Mouse (Mus musculus) erythroid progenitor cell, adult 5-6 weeks (primary cell): ENCODE results near the gene Pecam1. TPM values are rescaled to one million over a fixed set of nuclear protein-coding genes. Genes with fewer than 3 reads are reported as not detected.
"Not testable (repeated sequence)": the region's sequence is repeated elsewhere in the genome, so short reads cannot be mapped to it uniquely, and the experiment has no call there.

Experiments
- ATAC-seq: replicated peaks from 2 replicates; pipeline ENCODE4 v1.8.0; 2016; ENCODE audit warnings: moderate number of reproducible peaks, mild to moderate bottlenecking, moderate TSS enrichment, inconsistent platforms; ENCODE audit not compliant: poor library complexity, low FRiP score, severe bottlenecking
- total RNA-seq, 2 experiments: library from RNA; stranded (forward) in 1 of 2; stranded (reverse) in 1 of 2; fragments of 150-400 nt in 1 of 2; fragments of 186-747, 209-891 nt in 1 of 2; gene quantifications; 2 replicates each; pipeline versions ENCODE4 v1.2.3 to v1.2.4; 2015 to 2017; ENCODE audit warnings: low replicate concordance in 2 of 2

Gene Pecam1
- total RNA-seq (2015; ENCODE audit: low replicate concordance) (7.1 and 16.6 TPM in 2 replicates), total RNA-seq (2017; ENCODE audit: low replicate concordance) (5.5 and 7.2 TPM in 2 replicates)

DNA sequence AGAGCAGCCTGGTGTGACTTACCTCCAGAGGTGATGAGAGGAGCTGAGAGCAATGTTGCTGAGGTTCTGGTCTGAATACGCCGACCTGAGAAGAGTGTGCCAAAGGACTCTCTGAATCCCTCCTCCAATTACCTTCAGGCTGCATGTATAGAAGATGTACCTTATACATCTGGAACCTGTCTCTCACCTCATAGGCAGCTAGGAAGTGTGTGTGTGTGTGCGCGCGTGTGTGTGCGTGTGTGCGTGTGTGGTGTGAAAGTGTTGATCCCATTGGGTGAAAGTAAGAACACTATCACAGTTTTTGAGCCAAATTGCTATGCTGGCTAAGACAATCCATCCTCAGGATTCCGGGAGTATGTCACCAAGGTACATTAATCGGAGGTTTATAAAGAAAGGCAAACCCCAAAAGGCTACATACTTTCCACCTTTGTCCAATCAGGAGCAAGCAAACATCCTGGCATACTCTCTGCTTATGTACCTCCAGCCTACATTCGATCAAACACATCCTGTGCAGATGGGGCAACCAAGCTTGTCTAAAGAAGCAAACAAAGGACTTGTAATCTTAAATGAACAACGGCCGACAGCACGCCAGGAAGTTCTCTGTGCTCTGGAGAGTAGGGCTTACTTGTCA lies at the start of gene Pecam1:
Pecam1 (minus strand) TSS at position 508 of the 631 bp plus-strand sequence.
- no peak for ATAC-seq

- ATAC-seq, result no peak
These were observed 45.3 kb upstream of the Pecam1 start for GRCm38 (mm10) chr11:106795679-106796078.

- no peak for ATAC-seq
These were observed 43.4 kb upstream of the Pecam1 start for GRCm38 (mm10) chr11:106793846-106794245.

DNA sequence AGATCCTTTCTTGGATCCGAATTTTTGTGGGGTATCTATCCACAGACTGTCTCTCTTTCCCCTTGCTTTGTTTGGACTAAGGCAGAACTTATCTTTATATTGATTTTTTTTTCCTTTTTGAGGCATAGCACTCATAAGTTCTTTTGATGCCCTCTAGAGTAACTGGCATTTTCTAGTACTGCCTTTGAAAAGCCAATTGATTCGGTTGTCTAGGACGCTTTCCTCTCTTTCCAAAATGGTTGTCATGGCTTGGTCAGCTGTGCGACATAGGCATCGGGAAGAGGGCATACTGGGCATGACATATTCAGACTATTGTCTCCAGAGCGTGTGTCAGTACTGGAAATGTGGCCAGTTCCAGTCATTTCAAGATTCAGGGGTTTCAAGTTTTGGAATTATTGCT lies 39.2 kb upstream of the Pecam1 start:
- ATAC-seq, result no peak

GRCm38 (mm10) chr11:106788775-106789459 lies 38.5 kb upstream of the Pecam1 start, which contains the start of the genes Ddx5 and Cep95:
Ddx5 (minus strand) TSS chr11:106789185.
Cep95 (plus strand) TSS chr11:106789252.
- peak; percentile 84 for ATAC-seq

- ATAC-seq, result peak; percentile 71
These were observed 37.8 kb upstream of the Pecam1 start for GRCm38 (mm10) chr11:106788026-106788774.

DNA sequence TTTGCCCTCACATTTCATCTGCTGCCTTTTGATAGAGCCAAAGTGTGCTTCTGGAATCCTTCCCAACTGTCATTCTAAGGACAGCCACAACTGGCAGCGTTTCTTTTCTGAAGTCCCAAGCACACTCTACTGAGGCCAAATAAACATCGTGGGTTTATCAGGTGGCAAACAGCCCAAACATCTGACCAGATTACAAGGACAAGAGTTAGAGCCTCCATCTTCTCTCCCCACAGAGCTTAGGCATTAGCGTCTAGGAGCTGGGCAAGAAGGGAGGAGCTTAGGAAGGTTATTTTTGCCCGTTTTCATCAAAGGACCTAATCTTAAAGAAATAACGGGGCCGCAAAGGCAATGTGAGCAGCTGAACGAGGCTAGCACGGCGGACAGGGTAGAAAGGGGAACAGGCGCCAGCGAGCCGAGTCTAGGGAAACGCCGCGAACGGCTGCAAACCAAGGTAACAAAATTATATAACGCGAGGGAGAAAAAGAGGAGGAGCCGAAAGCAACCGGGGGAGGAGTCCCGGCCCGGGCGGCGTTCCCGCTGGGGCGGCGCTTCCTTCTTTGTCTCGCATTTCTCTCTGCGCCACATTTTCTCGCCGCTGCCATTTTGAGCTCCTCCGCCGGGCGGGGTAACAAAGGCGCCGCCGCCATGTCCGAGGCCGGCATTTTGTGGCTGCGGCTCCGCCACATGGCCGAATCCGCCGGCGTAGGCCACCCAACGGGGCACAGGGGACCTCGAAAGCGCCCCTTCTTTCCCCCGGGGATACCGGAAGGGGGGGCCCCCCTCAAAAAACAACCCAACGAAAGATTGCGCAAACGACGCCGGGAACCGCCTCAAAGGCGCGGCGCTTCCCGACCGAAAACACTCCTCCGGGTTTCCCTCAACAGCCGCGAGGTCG lies 37.0 kb upstream of the Pecam1 start:
- peak; percentile 71 for ATAC-seq

DNA sequence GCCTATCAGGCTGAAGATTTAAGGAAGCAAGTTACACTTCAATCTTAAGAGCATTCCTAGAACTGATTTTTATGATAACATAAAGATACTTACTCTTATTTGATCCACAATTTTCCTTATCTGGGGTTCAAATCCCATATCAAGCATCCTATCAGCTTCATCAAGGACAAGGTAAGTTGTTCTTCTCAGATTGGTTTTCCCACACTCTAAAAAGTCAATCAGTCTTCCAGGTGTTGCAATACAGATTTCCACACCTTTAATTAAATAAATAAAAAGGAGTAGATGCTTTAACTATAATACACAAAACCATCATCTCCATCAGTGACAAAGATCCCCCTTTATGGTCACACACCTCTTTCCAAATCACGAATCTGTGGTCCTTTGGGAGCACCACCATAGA lies 34.6 kb upstream of the Pecam1 start:
- no peak for ATAC-seq

GRCm38 (mm10) chr11:106784476-106784875 lies 34.0 kb upstream of the Pecam1 start:
- ATAC-seq, result no peak

DNA sequence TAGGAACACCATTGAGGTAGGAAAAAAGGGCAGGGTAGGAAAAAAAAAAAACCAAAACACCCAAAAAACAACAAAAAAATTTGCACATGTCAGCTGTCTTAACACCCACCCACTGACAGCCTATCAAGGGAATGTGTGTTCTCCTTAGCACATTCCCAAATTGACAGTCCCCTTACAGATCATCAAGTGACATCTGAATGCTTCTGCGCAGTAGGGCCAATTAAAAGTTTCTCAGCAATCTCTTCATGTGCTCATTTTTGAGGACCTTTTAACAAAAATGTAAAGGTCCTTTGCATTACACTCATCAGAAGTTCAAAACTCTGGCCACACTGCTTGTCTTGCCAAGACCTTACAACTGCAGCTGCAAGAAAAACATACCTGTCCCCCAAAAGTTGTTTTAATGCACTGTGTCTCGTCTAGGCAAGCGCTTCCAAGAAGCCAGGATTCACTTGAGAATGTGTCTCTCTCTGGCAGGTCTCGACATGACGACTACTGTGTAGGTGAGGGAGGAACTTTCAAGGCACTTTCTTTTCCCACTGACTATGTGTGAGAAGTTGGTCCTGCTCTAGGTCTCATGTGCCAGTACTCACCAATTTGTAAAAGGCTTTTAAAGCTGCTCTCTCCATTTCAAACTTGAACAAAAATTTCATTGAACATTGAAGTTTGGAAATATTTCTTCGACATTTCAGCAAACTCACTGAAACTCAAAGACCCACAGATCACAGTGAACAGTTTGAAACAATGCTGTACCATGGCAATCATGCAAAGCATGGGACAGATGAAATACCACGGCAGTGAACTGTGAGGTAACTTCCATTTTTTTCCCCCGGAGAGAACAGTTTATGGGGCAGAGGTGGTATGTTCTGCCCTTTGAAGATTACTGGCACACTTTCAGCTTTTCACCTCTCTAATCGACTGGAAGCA lies 32.7 kb upstream of the Pecam1 start:
- no peak for ATAC-seq

GRCm38 (mm10) chr11:106782271-106782670 lies 31.8 kb upstream of the Pecam1 start:
- not testable (repeated sequence) for ATAC-seq

GRCm38 (mm10) chr11:106780590-106781220 lies 30.3 kb upstream of the Pecam1 start:
- ATAC-seq, result no peak

DNA sequence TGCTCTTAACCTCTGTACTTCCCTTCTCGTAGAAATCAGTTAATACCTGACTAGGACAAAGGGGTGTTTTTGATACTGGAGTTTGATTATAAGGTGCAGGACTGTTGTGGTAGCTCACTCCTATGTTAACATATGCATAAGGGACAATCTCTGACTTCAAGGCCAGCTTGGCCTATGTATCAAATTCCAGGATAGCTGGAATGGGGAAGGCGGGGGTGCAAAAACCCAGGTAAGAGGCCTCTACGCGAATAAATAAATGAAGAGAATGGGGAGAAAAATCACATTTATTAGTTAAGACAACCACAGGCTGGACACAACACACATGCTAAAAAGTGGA lies 29.6 kb upstream of the Pecam1 start:
- no peak for ATAC-seq

DNA sequence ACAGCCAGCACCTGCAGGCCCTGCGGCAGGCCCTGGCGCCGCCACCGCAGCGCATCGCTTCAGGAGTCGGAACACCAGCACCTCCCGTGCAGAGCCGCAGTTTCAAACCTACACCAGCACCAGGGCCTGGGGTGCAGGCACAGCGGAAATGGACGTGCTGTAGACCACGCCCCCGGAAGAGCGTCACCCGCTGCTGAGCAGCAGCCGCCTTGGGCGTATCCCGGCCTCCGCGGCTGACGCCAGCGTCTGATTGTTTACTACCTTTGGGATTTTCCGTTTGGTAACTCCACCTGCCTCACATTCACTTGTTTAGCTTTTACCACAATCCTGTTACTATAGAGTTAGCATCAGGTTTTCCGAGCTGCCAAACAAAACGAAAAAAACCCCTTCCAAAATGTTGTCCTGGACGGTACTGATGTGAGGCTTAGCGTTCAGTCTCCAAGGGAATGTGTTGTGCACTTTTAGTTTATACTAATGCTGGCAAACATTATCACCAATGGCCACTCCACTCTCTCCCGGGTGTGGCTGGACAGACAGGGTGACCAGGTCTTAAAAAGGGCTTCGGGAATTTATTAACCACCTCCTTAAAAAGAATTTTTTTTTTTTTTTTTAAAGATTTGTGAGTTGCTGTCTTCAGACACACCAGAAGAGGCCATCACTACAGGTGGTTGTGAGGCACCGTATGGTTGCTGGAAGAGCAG lies 29.1 kb upstream of the Pecam1 start, which contains the start of gene Polg2:
Polg2 (minus strand) TSS at position 150 of the 701 bp plus-strand sequence.
- peak; percentile 99 for ATAC-seq

DNA sequence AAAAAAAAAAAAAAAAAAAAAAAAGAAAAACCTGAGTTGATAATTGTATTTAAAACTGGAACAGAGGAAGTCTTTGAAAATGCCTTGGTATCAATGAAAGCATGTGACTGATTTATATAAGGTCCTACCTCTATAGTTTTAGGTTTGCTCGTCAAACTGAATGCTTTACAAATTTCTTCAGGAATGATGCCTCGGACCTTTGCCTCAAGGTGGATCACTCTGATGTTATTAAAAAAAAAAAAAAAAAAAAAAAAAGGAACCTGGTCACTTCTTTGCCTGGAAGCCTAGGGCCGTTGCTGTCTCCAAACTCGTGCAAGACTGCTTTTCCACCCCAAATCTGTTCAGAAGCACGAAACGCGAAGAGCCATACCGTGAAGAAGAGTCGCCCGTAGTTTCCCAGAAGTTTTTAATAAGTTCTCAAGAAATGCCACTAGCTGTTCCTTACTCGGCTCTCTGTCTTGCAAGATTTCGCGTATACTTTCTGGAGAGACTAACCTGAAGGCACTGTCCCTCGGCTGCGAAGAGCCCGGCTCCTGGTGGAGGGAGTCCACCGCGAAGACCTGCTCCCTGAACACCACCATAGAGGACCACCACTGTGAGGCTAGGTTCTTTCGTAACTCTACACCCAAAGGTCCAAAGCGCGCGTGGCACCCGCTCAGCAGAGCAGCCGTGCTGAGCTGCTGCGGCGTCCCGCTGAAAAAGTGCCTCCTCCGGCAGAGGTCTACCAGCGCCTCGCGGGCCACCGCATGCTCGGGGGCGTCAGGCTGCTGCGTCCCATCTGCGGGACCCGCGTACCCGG lies 28.4 kb upstream of the Pecam1 start:
- peak; percentile 47 for ATAC-seq

GRCm38 (mm10) chr11:106778132-106778531 lies 27.7 kb upstream of the Pecam1 start:
- ATAC-seq, result no peak

DNA sequence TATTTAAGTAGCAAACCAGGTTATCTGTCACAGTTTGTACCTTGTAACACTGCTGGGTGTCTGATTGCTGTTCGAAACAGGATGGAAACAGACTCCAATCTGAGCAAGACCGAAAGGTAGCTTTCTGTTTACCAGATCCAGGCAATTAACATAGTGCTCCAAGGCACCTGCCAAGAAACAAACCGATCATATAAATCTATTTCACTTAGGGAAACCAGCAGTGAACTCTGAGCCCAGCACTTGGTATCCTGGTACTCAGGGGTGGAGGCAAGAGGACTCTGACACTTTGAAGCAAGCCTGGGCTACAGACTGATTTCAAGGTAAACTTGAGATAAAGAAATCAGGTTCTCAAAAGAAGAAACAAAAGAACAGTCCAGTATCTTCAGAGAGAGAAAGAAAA lies 27.0 kb upstream of the Pecam1 start:
- no peak for ATAC-seq
